Mouse (Mus musculus) stomach, embryonic 16.5 days (tissue): ENCODE results near the gene U2af2. TPM values are rescaled to one million over a fixed set of nuclear protein-coding genes. Genes with fewer than 3 reads are reported as not detected.

Experiments
- ATAC-seq: fragments of 200-750 bp; cut with Nextera tagmentation; 2 replicates; pipeline ENCODE4 v1.8.0; 2017; ENCODE audit warnings: moderate number of reproducible peaks, moderate TSS enrichment; ENCODE audit not compliant: insufficient read depth, low FRiP score
- H3K27ac ChIP-seq: fragments of 300-500 bp; sonication (generic); 2 replicates; pipeline ENCODE4 v1.5.1; 2014; ENCODE audit warnings: low read length
- H3K27me3 ChIP-seq: fragments of 300-500 bp; sonication (generic); 2 replicates; pipeline ENCODE4 v1.6.1; 2014; ENCODE audit warnings: low read length, control low read depth, mixed read lengths; ENCODE audit not compliant: control insufficient read depth, insufficient read depth
- H3K36me3 ChIP-seq: fragments of 300-500 bp; sonication (generic); 2 replicates; pipeline ENCODE4 v1.6.1; 2014; ENCODE audit warnings: low read length; ENCODE audit not compliant: control insufficient read depth, insufficient read depth
- H3K4me1 ChIP-seq: fragments of 300-500 bp; sonication (generic); 2 replicates; pipeline ENCODE4 v1.6.1; 2014; ENCODE audit warnings: low read length, control low read depth, mixed read lengths; ENCODE audit not compliant: control insufficient read depth, insufficient read depth
- H3K4me2 ChIP-seq: fragments of 300-500 bp; sonication (generic); 2 replicates; pipeline ENCODE4 v1.6.1; 2014; ENCODE audit warnings: low read depth, low read length, mixed read lengths
- H3K4me3 ChIP-seq: fragments of 300-500 bp; sonication (generic); replicated peaks from 2 replicates; pipeline ENCODE4 v1.5.1; 2014; ENCODE audit warnings: mild to moderate bottlenecking, low read length
- H3K9ac ChIP-seq: fragments of 300-500 bp; sonication (generic); 2 replicates; pipeline ENCODE4 v1.6.1; 2014; ENCODE audit warnings: low read length
- H3K9me3 ChIP-seq: fragments of 300-500 bp; sonication (generic); replicated peaks from 2 replicates; pipeline ENCODE4 v1.6.1; 2016; ENCODE audit warnings: low read length, control low read depth; ENCODE audit not compliant: control insufficient read depth
- WGBS: fragments of 180-500 bp; shearing (Covaris S2); extraction: QIAGEN DNeasy Blood & Tissue Kit; methylation state at CpG from one replicate; pipeline ENCODE4 v1.1.7; 2014; 5-methylcytosine and 5-hydroxymethylcytosine counted together
- polyA plus RNA-seq: library from polyadenylated mRNA; unstranded; fragments of >200 nt; fragmentation: Nextera tagmentation; extraction: Ambion mirVana; gene quantifications from 2 replicates; pipeline ENCODE4 v1.2.1, GENCODE M21; 2015

The U2af2 gene
- polyA plus RNA-seq, 1 experiment from 2014 or later: 81.1 TPM

- Histone ChIP-seq H3K4me2 (no peak overlapping the region), H3K9me3 (no peaks in the 10 kb centered on the region), H3K27me3 (peaks cover 21% of the 10 kb centered on the region), H3K4me3 (no peak overlapping the region), H3K36me3 (no peaks in the 10 kb centered on the region), H3K9ac (no peak overlapping the region), H3K4me1 (peaks cover 21% of the 10 kb centered on the region), H3K27ac (no peak overlapping the region)
- ATAC-seq: no peak
- WGBS: 86% methylated on average over 12 of the region's 12 CpGs
Measured at GRCm38 (mm10) chr7:5059421-5059820, 2.5 kb upstream of the U2af2 start.

GRCm38 (mm10) chr7:5060239-5060731 is 1.7 kb upstream of the U2af2 start:
- Histone ChIP-seq H3K27ac (peak overlapping the region; percentile 100), H3K9ac (peak overlapping the region; percentile 96), H3K36me3 (no peaks in the 10 kb centered on the region), H3K9me3 (no peaks in the 10 kb centered on the region), H3K4me2 (peak overlapping the region; percentile 95), H3K27me3 (peaks cover 15% of the 10 kb centered on the region), H3K4me1 (peaks cover 24% of the 10 kb centered on the region), H3K4me3 (peak overlapping the region; percentile 88)
- ATAC-seq: no peak
- 4% methylated on average over 27 of the region's 27 CpGs for WGBS

GRCm38 (mm10) chr7:5060944-5061773 is 784 bp upstream of the U2af2 start:
- H3K4me3 ChIP-seq: peak overlapping the region; percentile 88
- peak overlapping the region; percentile 100 for H3K27ac ChIP-seq
- WGBS: 0% methylated on average over 60 of the region's 60 CpGs
- H3K27me3 ChIP-seq: peaks cover 7% of the 10 kb centered on the region
- no peaks in the 10 kb centered on the region for H3K36me3 ChIP-seq
- ATAC-seq: peak; percentile 89
- no peaks in the 10 kb centered on the region for H3K9me3 ChIP-seq
- H3K4me2 ChIP-seq: peak overlapping the region; percentile 95
- peak overlapping the region; percentile 96 for H3K9ac ChIP-seq
- peaks cover 29% of the 10 kb centered on the region for H3K4me1 ChIP-seq

- no peaks in the 10 kb centered on the region for H3K36me3 ChIP-seq
- no peaks in the 10 kb centered on the region for H3K9me3 ChIP-seq
- H3K4me1 ChIP-seq: peaks cover 21% of the 10 kb centered on the region
- peak overlapping the region; percentile 86 for H3K4me2 ChIP-seq
- peak; percentile 68 for ATAC-seq
- H3K27me3 ChIP-seq: no peaks in the 10 kb centered on the region
- peak overlapping the region; percentile 96 for H3K9ac ChIP-seq
- peak overlapping the region; percentile 88 for H3K4me3 ChIP-seq
- H3K27ac ChIP-seq: peak overlapping the region; percentile 100
- WGBS: 0% methylated on average over 51 of the region's 51 CpGs
Measured at GRCm38 (mm10) chr7:5062360-5063001, 538 bp downstream of the U2af2 start.

- WGBS: 90% methylated on average over 6 of the region's 6 CpGs
- no peak overlapping the region for H3K27ac ChIP-seq
- H3K4me3 ChIP-seq: no peak overlapping the region
- peaks cover 22% of the 10 kb centered on the region for H3K36me3 ChIP-seq
- H3K4me2 ChIP-seq: no peak overlapping the region
- no peaks in the 10 kb centered on the region for H3K27me3 ChIP-seq
- no peaks in the 10 kb centered on the region for H3K9me3 ChIP-seq
- no peak overlapping the region for H3K9ac ChIP-seq
- peaks cover 19% of the 10 kb centered on the region for H3K4me1 ChIP-seq
- no peak for ATAC-seq
Measured at GRCm38 (mm10) chr7:5064886-5065285, 2.9 kb downstream of the U2af2 start.

GRCm38 (mm10) chr7:5073586-5073985 is 11.6 kb downstream of the U2af2 start:
- ATAC-seq: peak; percentile 14; the same call in 1 of the 2 replicates
- H3K4me1 ChIP-seq: no peaks in the 10 kb centered on the region

GRCm38 (mm10) chr7:5074984-5075383 is 13.0 kb downstream of the U2af2 start:
- no peak overlapping the region for H3K27ac ChIP-seq
- H3K9me3 ChIP-seq: no peaks in the 10 kb centered on the region
- ATAC-seq: no peak
- no peak overlapping the region for H3K4me3 ChIP-seq
- WGBS: 92% methylated on average over 5 of the region's 5 CpGs
- H3K36me3 ChIP-seq: peaks cover 45% of the 10 kb centered on the region
- H3K4me1 ChIP-seq: no peaks in the 10 kb centered on the region
- H3K9ac ChIP-seq: no peak overlapping the region
- H3K4me2 ChIP-seq: no peak overlapping the region
- no peaks in the 10 kb centered on the region for H3K27me3 ChIP-seq

More at GRCm38 (mm10) chr7:5073586-5073985, 11.6 kb downstream of the U2af2 start:
- Histone ChIP-seq H3K4me2 (no peak overlapping the region), H3K27ac (no peak overlapping the region), H3K9me3 (no peaks in the 10 kb centered on the region), H3K27me3 (no peaks in the 10 kb centered on the region), H3K4me3 (no peak overlapping the region), H3K36me3 (peaks cover 59% of the 10 kb centered on the region), H3K9ac (no peak overlapping the region)
- WGBS: 66% methylated on average over 1 of the region's 1 CpGs

- no peaks in the 10 kb centered on the region for H3K9me3 ChIP-seq
- peaks cover 27% of the 10 kb centered on the region for H3K36me3 ChIP-seq
- 67% methylated on average over 2 of the region's 2 CpGs for WGBS
Measured at GRCm38 (mm10) chr7:5076931-5077330, 15.0 kb downstream of the U2af2 start.

More at GRCm38 (mm10) chr7:5076931-5077330, 15.0 kb downstream of the U2af2 start:
- Histone ChIP-seq H3K27me3 (no peaks in the 10 kb centered on the region), H3K9ac (no peak overlapping the region), H3K4me1 (peaks cover 8% of the 10 kb centered on the region; the same call in 1 of the 2 replicates), H3K4me2 (no peak overlapping the region), H3K4me3 (no peak overlapping the region), H3K27ac (no peak overlapping the region)
- ATAC-seq: no peak
